Mouse (Mus musculus) cerebellum, adult 11 months (tissue): ENCODE results near the gene Vmac.

Source experiments
- DNase-seq: peaks from one replicate; pipeline ENCODE4 v3.0.0; 2022

Gene Vmac

GRCm38 (mm10) chr17:56717363-56718058 is at the start of gene Vmac, which contains the start of gene Ndufa11:
TSS of gene Vmac (minus strand) at chr17:56718022.
TSS of gene Ndufa11 (plus strand) at chr17:56717767.
- DNase-seq, result peak; percentile 92

GRCm38 (mm10) chr17:56766631-56767405 is 49.0 kb upstream of the Vmac start:
- peak; percentile 48 for DNase-seq

GRCm38 (mm10) chr17:56765431-56765830 is 47.6 kb upstream of the Vmac start:
- no peak for DNase-seq

GRCm38 (mm10) chr17:56764474-56765354 is 46.9 kb upstream of the Vmac start, which contains the start of gene Dus3l:
TSS of gene Dus3l (plus strand) at chr17:56764757.
- DNase-seq, result peak; percentile 92

GRCm38 (mm10) chr17:56763741-56764250 is 46.0 kb upstream of the Vmac start:
- peak; percentile 41 for DNase-seq

GRCm38 (mm10) chr17:56762769-56763731 is 45.2 kb upstream of the Vmac start:
- DNase-seq, result peak; percentile 72

- peak; percentile 85 for DNase-seq
Observed at GRCm38 (mm10) chr17:56761991-56762410, 44.2 kb upstream of the Vmac start.

GRCm38 (mm10) chr17:56761077-56761476 is 43.3 kb upstream of the Vmac start:
- DNase-seq, result peak; percentile 51

- no peak for DNase-seq
Observed at GRCm38 (mm10) chr17:56759261-56759660, 41.4 kb upstream of the Vmac start.

- DNase-seq, result peak; percentile 55
Observed at GRCm38 (mm10) chr17:56758132-56758531, 40.3 kb upstream of the Vmac start.

GRCm38 (mm10) chr17:56757416-56758123 is 39.7 kb upstream of the Vmac start, which contains the start of gene Nrtn:
TSS of gene Nrtn (minus strand) at chr17:56757530.
- DNase-seq, result peak; percentile 32

GRCm38 (mm10) chr17:56756703-56757399 is 39.0 kb upstream of the Vmac start:
- no peak for DNase-seq

GRCm38 (mm10) chr17:56754271-56755185 is 36.7 kb upstream of the Vmac start:
- DNase-seq, result no peak

GRCm38 (mm10) chr17:56753452-56753851 is 35.6 kb upstream of the Vmac start:
- DNase-seq, result no peak

GRCm38 (mm10) chr17:56751404-56752072 is 33.7 kb upstream of the Vmac start:
- no peak for DNase-seq

GRCm38 (mm10) chr17:56744173-56744572 is 26.4 kb upstream of the Vmac start:
- DNase-seq, result no peak

GRCm38 (mm10) chr17:56740788-56741160 is 23.0 kb upstream of the Vmac start:
- DNase-seq, result no peak

- DNase-seq, result no peak
Observed at GRCm38 (mm10) chr17:56740118-56740787, 22.4 kb upstream of the Vmac start.
